Mouse (Mus musculus): ENCODE data around the gene Hsp90ab1. TPM values are rescaled to one million over a fixed set of nuclear protein-coding genes. Genes with fewer than 3 reads are reported as not detected.

Gene Hsp90ab1
- polyA plus RNA-seq, 1 experiment, result 980 TPM

- H3K4me1 ChIP-seq (ENCODE audit: control insufficient read depth, insufficient read depth, low read length), result peaks cover 10% of the 10 kb centered on the region; the same call in 1 of the 2 replicates
- no peak for TF ChIP-seq POLR2A (IDR thresholded peaks at IDR 0.05; ENCODE audit: extremely low read depth, insufficient read depth, low read length)
- peak overlapping the region; percentile 79; the same call in 1 of the 2 replicates for H3K4me3 ChIP-seq (ENCODE audit: insufficient read depth, low read length)
- peak overlapping the region; percentile 39; the same call in 1 of the 2 replicates for H3K27ac ChIP-seq (ENCODE audit: insufficient read depth, low read length)
These were observed 26.1 kb downstream of the Hsp90ab1 start for GRCm38 (mm10) chr17:45546941-45547340.

- no peak overlapping the region for H3K4me3 ChIP-seq (ENCODE audit: insufficient read depth, low read length)
- H3K4me1 ChIP-seq (ENCODE audit: control insufficient read depth, insufficient read depth, low read length), result peaks cover 13% of the 10 kb centered on the region
- TF ChIP-seq CTCF (IDR thresholded peaks at IDR 0.05; ENCODE audit: extremely low read depth, insufficient read depth, low read length), result no peak
- peak overlapping the region; percentile 62 for H3K27ac ChIP-seq (ENCODE audit: insufficient read depth, low read length)
These were observed 27.7 kb downstream of the Hsp90ab1 start for GRCm38 (mm10) chr17:45545278-45545961.

DNA sequence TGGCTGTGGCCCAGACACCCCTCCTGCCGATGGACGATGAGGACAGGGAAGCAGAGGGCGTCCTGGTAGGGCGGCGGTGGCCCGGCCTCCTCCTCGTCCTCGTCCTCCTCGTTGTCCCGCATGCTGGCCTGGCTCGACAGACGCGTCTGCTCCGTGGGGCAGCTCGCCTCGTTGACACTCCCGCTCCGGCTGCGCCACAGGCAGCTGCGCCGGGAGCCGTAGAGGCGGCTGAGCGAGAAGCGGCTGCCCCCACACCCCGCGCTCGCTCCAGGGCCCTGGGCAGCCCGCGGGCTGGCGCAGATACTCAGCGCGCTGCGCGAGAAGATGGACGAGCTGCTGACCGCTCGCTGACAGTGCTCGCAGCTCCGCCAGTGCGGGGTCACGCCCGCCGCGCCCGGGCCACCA lies 28.2 kb downstream of the Hsp90ab1 start:
- TF ChIP-seq CTCF (IDR thresholded peaks at IDR 0.05; ENCODE audit: extremely low read depth, insufficient read depth, low read length) (no peak), POLR2A (IDR thresholded peaks at IDR 0.05; ENCODE audit: extremely low read depth, insufficient read depth, low read length) (no peak)
- no peak overlapping the region for H3K4me3 ChIP-seq (ENCODE audit: insufficient read depth, low read length)
- H3K4me1 ChIP-seq (ENCODE audit: control insufficient read depth, insufficient read depth, low read length), result peaks cover 11% of the 10 kb centered on the region
- H3K27ac ChIP-seq (ENCODE audit: insufficient read depth, low read length), result peak overlapping the region; percentile 63

DNA sequence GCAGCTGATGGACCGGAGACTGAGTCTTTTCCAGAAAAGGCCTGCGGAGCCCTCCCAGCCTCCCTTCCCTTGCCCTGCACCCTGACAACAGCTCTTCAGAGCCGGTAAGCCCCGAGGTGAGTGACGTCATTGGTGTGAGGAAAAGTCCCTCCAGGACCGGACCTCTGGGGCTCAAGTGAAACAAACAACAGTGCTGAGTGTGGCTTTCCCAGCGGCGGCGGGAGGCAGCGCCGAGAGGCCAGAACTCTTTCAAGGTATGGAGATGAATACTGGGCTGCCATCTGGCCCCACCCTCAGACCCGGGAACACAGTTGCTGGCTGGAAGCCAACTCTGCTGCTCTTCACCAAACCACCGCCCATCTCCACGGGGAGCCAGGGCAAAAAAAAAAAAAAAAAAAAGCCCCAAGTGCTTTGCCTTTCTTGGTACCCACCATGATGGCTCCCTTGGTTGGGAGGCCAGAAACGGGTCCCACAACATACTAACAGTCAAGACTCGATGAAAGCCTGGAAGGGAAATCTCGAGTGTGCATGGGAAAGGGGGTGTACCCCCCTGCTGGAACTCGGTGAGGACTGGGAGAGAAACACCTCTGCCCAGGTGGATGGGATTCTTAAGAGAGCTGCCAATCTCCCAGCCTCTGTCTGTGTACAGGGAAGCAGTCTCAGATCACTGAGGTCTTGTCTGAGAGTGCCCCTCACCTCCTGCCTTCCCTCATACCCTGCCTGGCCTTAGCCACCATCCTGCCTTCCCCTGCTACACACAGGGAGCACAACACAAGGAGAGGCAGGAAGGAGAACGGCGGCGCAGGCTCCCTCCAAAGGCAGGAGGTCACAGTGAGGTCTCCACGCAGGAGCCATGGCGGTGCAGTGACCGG lies 28.8 kb downstream of the Hsp90ab1 start:
- Histone ChIP-seq H3K27ac (ENCODE audit: insufficient read depth, low read length) (peak overlapping the region; percentile 63), H3K4me3 (ENCODE audit: insufficient read depth, low read length) (no peak overlapping the region), H3K4me1 (ENCODE audit: control insufficient read depth, insufficient read depth, low read length) (peaks cover 11% of the 10 kb centered on the region)
- TF ChIP-seq POLR2A (IDR thresholded peaks at IDR 0.05; ENCODE audit: extremely low read depth, insufficient read depth, low read length), result no peak
- no peak for TF ChIP-seq CTCF (IDR thresholded peaks at IDR 0.05; ENCODE audit: extremely low read depth, insufficient read depth, low read length)

DNA sequence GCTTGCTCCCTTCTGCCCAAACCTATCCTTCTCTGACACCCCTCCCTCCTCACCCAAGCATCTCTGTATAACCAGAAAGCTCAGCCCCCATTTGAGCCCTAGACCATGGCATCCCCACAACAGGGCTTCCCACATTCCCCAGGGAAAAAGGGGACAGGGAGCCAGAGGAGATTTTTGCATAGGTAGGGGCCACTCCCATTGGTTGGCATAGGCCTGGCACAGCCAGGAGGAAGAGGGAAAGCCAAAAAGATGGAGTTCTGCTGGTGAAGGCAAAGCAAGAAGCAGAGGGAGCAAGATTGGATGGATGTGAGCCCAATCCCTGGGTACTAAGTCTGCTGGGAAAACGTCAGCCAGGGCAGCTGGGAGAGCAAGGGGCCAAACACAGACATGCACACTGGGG lies 30.0 kb downstream of the Hsp90ab1 start:
- Histone ChIP-seq H3K4me1 (ENCODE audit: control insufficient read depth, insufficient read depth, low read length) (peaks cover 11% of the 10 kb centered on the region), H3K4me3 (ENCODE audit: insufficient read depth, low read length) (no peak overlapping the region), H3K27ac (ENCODE audit: insufficient read depth, low read length) (peak overlapping the region; percentile 32; the same call in 1 of the 2 replicates)
- TF ChIP-seq CTCF (IDR thresholded peaks at IDR 0.05; ENCODE audit: extremely low read depth, insufficient read depth, low read length) (no peak), POLR2A (IDR thresholded peaks at IDR 0.05; ENCODE audit: extremely low read depth, insufficient read depth, low read length) (no peak)

GRCm38 (mm10) chr17:45542705-45543104 lies 30.4 kb downstream of the Hsp90ab1 start:
- peaks cover 11% of the 10 kb centered on the region for H3K4me1 ChIP-seq (ENCODE audit: control insufficient read depth, insufficient read depth, low read length)
- TF ChIP-seq POLR2A (IDR thresholded peaks at IDR 0.05; ENCODE audit: extremely low read depth, insufficient read depth, low read length), result no peak
- H3K27ac ChIP-seq (ENCODE audit: insufficient read depth, low read length), result peak overlapping the region; percentile 32; the same call in 1 of the 2 replicates
- no peak overlapping the region for H3K4me3 ChIP-seq (ENCODE audit: insufficient read depth, low read length)

DNA sequence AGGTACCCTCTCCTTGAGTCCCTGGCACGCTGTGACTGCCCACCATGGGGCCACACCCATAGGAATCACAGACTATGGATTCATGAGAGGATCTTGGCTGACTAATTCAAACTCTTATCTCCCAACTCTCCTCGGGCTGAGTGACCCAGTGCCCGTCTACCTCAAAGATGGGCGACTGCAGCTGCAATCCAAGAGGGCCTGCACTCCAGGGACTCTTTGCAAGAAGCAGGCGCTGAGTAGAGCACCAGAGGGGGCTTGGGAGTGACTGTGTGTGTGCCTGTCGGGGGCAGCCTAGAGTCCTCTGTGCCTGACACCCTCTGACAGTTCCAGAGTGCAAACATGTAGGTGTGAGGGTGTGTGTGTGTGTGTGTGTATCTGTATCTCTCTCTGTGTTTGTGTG lies 30.9 kb downstream of the Hsp90ab1 start:
- H3K4me3 ChIP-seq (ENCODE audit: insufficient read depth, low read length), result no peak overlapping the region
- no peak overlapping the region; the same call in 1 of the 2 replicates for H3K27ac ChIP-seq (ENCODE audit: insufficient read depth, low read length)
- TF ChIP-seq CTCF (IDR thresholded peaks at IDR 0.05; ENCODE audit: extremely low read depth, insufficient read depth, low read length) (no peak), POLR2A (IDR thresholded peaks at IDR 0.05; ENCODE audit: extremely low read depth, insufficient read depth, low read length) (no peak)
- peaks cover 11% of the 10 kb centered on the region for H3K4me1 ChIP-seq (ENCODE audit: control insufficient read depth, insufficient read depth, low read length)

DNA sequence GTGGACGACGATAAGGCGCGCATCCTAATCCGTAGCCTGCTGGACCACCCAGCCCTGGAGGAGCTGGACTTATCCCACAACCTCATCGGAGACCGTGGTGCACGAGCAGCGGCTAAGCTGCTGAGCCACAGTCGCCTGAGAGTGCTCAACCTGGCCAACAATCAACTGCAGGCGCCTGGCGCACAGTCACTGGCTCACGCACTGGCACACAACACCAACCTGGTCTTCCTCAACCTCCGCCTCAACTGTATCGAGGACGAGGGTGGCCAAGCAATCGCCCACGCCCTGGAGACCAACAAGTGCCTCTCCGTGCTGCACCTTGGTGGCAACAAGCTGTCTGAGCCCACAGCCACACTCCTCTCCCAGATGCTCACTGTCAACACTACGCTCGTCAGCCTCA lies 33.4 kb downstream of the Hsp90ab1 start:
- no peak for TF ChIP-seq POLR2A (IDR thresholded peaks at IDR 0.05; ENCODE audit: extremely low read depth, insufficient read depth, low read length)
- Histone ChIP-seq H3K27ac (ENCODE audit: insufficient read depth, low read length) (peak overlapping the region; percentile 14; the same call in 1 of the 2 replicates), H3K4me1 (ENCODE audit: control insufficient read depth, insufficient read depth, low read length) (peaks cover 11% of the 10 kb centered on the region), H3K4me3 (ENCODE audit: insufficient read depth, low read length) (no peak overlapping the region)

DNA sequence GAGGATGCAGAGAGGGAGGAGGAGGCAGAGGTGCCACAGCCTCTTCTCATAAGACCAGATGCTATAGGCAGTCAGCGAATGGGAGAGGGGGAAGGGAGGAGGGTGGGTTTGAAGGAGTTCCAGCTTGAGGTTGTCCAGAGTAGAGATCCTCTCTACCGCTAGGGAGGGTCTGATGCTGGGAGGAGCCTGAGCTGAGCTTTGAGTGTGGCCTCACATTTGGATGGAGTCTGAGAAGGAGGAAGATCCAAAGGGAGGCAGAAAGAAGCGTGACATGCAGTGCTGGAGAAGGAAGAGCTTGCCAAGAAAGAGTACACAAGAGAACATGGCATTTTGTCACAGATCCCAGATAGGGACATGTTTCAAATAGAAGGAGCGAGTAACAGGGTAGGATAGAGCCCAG lies 34.7 kb downstream of the Hsp90ab1 start:
- TF ChIP-seq CTCF (IDR thresholded peaks at IDR 0.05; ENCODE audit: extremely low read depth, insufficient read depth, low read length) (no peak), POLR2A (IDR thresholded peaks at IDR 0.05; ENCODE audit: extremely low read depth, insufficient read depth, low read length) (no peak)
- Histone ChIP-seq H3K4me1 (ENCODE audit: control insufficient read depth, insufficient read depth, low read length) (peaks cover 9% of the 10 kb centered on the region; the same call in 1 of the 2 replicates), H3K4me3 (ENCODE audit: insufficient read depth, low read length) (no peak overlapping the region), H3K27ac (ENCODE audit: insufficient read depth, low read length) (no peak overlapping the region)

GRCm38 (mm10) chr17:45536264-45536663 lies 36.8 kb downstream of the Hsp90ab1 start:
- TF ChIP-seq CTCF (IDR thresholded peaks at IDR 0.05; ENCODE audit: extremely low read depth, insufficient read depth, low read length) (no peak), POLR2A (IDR thresholded peaks at IDR 0.05; ENCODE audit: extremely low read depth, insufficient read depth, low read length) (no peak)

More at GRCm38 (mm10) chr17:45536264-45536663, 36.8 kb downstream of the Hsp90ab1 start:
- H3K4me3 ChIP-seq (ENCODE audit: insufficient read depth, low read length), result no peak overlapping the region
- H3K27ac ChIP-seq (ENCODE audit: insufficient read depth, low read length), result no peak overlapping the region
- peaks cover 3% of the 10 kb centered on the region; the same call in 1 of the 2 replicates for H3K4me1 ChIP-seq (ENCODE audit: control insufficient read depth, insufficient read depth, low read length)

Measured in cortical plate, adult 2 months (tissue).